Mouse (Mus musculus) embryonic facial prominence, embryonic 15.5 days (tissue): ENCODE results near the gene Muc13. TPM values are rescaled to one million over a fixed set of nuclear protein-coding genes. Genes with fewer than 3 reads are reported as not detected.

Experiments used
- ATAC-seq: fragments of 200-750 bp; cut with Nextera tagmentation; 2 replicates; pipeline ENCODE4 v1.8.0; 2017; ENCODE audit warnings: low read depth, moderate TSS enrichment; ENCODE audit not compliant: insufficient number of reproducible peaks, low FRiP score, low TSS enrichment
- H3K27ac ChIP-seq: fragments of 300-500 bp; sonication (generic); replicated peaks from 2 replicates; pipeline ENCODE4 v1.5.1; 2015; ENCODE audit warnings: mild to moderate bottlenecking, inconsistent platforms
- H3K27me3 ChIP-seq: fragments of 300-500 bp; sonication (generic); 2 replicates; pipeline ENCODE4 v1.6.1; 2015; ENCODE audit warnings: inconsistent platforms
- H3K36me3 ChIP-seq: fragments of 300-500 bp; sonication (generic); 2 replicates; pipeline ENCODE4 v1.6.1; 2015; ENCODE audit warnings: mild to moderate bottlenecking, inconsistent platforms
- H3K4me1 ChIP-seq: fragments of 300-500 bp; sonication (generic); 2 replicates; pipeline ENCODE4 v1.6.1; 2015; ENCODE audit warnings: inconsistent platforms
- H3K4me2 ChIP-seq: fragments of 300-500 bp; sonication (generic); replicated peaks from 2 replicates; pipeline ENCODE4 v1.6.1; 2015; ENCODE audit warnings: mild to moderate bottlenecking, inconsistent platforms
- H3K4me3 ChIP-seq: fragments of 300-500 bp; sonication (generic); replicated peaks from 2 replicates; pipeline ENCODE4 v1.5.1; 2015; ENCODE audit warnings: mild to moderate bottlenecking, inconsistent platforms
- H3K9ac ChIP-seq: fragments of 300-500 bp; sonication (generic); 2 replicates; pipeline ENCODE4 v1.6.1; 2015; ENCODE audit warnings: inconsistent platforms
- H3K9me3 ChIP-seq: fragments of 300-500 bp; sonication (generic); replicated peaks from 2 replicates; pipeline ENCODE4 v1.6.1; 2016; ENCODE audit warnings: inconsistent platforms
- WGBS: fragments of 180-500 bp; shearing (Covaris S2); methylation state at CpG from one replicate; pipeline ENCODE4 v1.1.7; 2015; 5-methylcytosine and 5-hydroxymethylcytosine counted together
- polyA plus RNA-seq: library from polyadenylated mRNA; unstranded; fragments of >200 nt; fragmentation: Nextera tagmentation; extraction: Ambion mirVana; gene quantifications from 2 replicates; pipeline ENCODE4 v1.2.1, GENCODE M21; 2015

Muc13 gene
- polyA plus RNA-seq, 1 experiment from 2014 or later: 0.52 TPM

DNA sequence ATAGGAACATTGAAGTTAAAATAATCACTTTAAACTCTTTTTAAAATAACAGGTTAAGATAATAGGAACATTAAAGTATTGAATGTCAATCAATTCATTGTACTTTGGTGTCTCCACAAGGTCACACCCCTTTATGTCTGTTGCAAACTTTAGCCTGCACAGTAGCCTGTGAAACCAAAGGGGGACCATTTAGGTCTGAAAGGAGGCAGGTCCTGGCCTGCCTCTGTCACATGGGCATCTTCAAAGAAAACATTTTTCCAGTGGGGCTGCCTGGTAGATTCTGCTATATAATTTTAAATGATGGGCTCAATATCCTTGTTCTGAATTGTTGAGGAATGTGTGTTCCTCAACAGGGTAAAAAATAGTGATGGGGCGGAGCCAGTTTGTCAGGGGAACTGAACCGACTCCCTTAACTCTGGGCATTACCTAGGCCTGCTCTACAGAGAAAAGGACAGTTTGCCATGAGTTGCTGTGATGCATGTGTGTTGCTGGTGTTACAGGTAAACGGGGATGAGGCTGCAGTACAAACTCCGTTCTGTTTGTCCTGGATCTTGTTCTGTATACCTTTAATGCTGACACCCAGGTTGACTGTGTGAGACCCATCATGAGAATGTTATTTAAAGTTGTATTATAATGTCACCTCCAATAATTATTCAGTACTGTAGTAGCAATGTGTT lies 22.9 kb upstream of the Muc13 start:
- no peak overlapping the region for H3K27ac ChIP-seq
- no peaks in the 10 kb centered on the region for H3K27me3 ChIP-seq
- 80% methylated on average over 4 of the region's 4 CpGs for WGBS
- H3K36me3 ChIP-seq: no peaks in the 10 kb centered on the region
- no peak overlapping the region for H3K9ac ChIP-seq
- H3K4me1 ChIP-seq: 0 out of 2 replicates have a peak, but pooled peaks cover 6% of the 10 kb centered on the region
- no peaks in the 10 kb centered on the region for H3K9me3 ChIP-seq
- no peak overlapping the region for H3K4me3 ChIP-seq
- ATAC-seq: no peak
- no peak overlapping the region for H3K4me2 ChIP-seq

DNA sequence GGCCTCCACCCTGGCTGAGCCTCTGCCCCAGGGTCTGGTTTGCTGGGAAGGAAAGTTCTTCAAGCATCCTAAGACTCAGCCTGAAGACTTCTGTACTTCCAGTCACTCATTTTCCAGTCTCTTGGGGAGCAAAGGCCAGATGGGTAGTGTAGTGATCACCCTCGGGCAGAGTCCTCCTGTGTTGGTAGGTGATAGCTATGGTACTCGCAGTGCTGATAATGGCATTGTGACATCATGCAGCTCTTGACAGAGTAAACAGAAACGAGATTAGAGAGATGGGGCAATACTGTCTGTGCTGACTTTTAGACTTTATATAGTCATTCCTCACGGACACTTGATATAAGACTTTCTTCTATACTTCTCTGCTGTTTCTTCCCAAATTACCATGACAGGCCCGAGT lies 21.0 kb upstream of the Muc13 start:
- Histone ChIP-seq H3K36me3 (no peaks in the 10 kb centered on the region), H3K27me3 (no peaks in the 10 kb centered on the region), H3K27ac (no peak overlapping the region), H3K4me2 (no peak overlapping the region), H3K4me3 (no peak overlapping the region), H3K9ac (no peak overlapping the region), H3K9me3 (no peaks in the 10 kb centered on the region), H3K4me1 (0 out of 2 replicates have a peak, but pooled peaks cover 6% of the 10 kb centered on the region)
- 84% methylated on average over 5 of the region's 5 CpGs for WGBS
- no peak for ATAC-seq

DNA sequence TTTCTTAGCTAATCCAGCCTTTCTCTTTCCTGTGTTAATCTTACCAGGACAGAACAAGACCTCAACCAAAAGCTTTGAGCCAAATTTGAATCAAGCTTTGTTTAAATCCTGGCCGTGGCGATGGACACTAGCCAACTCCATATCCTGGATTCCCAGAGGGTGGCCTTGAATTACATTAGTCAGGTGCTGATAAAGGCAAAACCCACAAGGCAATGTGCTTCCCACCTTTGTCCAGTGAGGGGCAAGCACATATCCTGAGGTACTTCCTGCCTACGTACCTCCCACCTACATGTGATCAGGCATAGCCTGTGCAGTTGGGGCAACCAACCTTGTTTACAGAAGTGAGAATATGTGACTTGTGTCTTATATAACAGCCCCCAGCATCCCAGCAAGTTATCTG lies 18.9 kb upstream of the Muc13 start:
- no peak overlapping the region for H3K4me3 ChIP-seq
- 75% methylated on average over 3 of the region's 3 CpGs for WGBS
- ATAC-seq: no peak
- H3K27me3 ChIP-seq: no peaks in the 10 kb centered on the region
- H3K36me3 ChIP-seq: no peaks in the 10 kb centered on the region
- no peak overlapping the region for H3K4me2 ChIP-seq
- H3K9ac ChIP-seq: no peak overlapping the region
- H3K27ac ChIP-seq: no peak overlapping the region
- no peaks in the 10 kb centered on the region for H3K9me3 ChIP-seq
- H3K4me1 ChIP-seq: no peaks in the 10 kb centered on the region

DNA sequence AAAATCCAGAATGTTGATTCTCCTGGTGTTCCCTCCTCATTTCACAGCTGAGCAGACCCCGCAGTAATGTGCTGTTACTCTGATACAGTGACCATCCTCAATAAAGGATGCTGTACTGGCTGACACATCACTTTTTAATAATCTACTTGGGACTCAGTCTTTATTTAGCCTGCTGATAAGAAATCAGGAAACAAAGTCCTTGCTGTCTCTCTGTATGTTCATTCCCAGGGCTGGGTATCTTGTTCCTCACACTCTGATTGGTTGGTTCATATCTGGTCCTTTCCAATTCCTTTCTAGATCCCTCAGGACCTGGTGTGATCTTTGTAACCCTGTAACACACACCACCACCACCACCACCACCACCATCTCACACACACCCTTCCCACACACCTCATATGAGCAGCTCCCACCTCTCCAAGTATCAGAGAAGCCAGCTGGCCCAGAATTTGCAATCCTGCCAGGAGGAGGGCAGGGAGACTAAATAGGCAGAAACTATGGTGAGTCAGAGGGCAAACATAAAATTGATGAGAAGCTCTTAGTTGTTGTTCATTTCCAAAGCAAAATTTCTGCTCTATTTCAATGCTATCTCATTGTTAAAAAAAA lies 18.0 kb upstream of the Muc13 start:
- Histone ChIP-seq H3K36me3 (no peaks in the 10 kb centered on the region), H3K4me1 (no peaks in the 10 kb centered on the region), H3K4me2 (no peak overlapping the region), H3K27ac (no peak overlapping the region), H3K27me3 (no peaks in the 10 kb centered on the region), H3K4me3 (no peak overlapping the region), H3K9ac (no peak overlapping the region), H3K9me3 (no peaks in the 10 kb centered on the region)
- no peak for ATAC-seq
- WGBS: 87% methylated on average over 1 of the region's 1 CpGs

DNA sequence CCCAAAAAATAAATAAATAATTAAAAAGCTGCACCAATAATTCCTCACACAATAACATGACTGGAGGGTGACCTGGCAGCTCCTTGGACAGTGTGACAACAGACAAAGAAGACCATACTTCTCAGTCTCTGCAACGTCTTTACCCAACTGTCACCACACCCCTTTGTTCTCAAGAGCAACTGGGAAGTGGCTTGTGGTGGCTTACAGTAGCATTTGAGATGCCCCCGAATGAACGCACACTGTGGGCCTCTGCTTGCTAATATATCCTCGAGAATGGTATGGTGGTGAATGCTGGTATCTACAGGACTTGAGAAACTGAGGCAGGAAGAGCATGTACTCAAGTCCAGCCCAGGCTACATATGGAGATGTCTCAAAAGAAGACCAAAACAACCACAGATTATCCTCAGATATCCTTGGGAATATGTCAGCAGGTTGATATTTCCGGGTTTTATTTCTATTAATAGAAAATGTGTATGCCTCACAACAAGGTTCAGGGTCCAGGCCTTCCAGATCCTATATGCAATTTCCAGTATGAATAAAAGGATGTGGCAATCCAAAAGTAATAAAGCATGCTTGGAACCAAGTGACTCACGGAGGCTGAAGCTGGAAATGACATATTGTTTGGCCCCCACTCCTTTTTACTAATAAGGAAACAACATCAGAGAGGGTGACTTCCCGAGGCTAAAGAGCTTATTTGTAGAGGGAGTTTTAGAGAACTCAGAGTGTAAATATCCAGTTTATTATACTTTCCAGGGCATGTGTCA lies 16.9 kb upstream of the Muc13 start:
- Histone ChIP-seq H3K27ac (no peak overlapping the region), H3K9me3 (no peaks in the 10 kb centered on the region), H3K27me3 (no peaks in the 10 kb centered on the region), H3K9ac (no peak overlapping the region), H3K4me1 (no peaks in the 10 kb centered on the region), H3K4me3 (no peak overlapping the region), H3K36me3 (no peaks in the 10 kb centered on the region), H3K4me2 (no peak overlapping the region)
- no peak for ATAC-seq
- WGBS: 76% methylated on average over 7 of the region's 7 CpGs

DNA sequence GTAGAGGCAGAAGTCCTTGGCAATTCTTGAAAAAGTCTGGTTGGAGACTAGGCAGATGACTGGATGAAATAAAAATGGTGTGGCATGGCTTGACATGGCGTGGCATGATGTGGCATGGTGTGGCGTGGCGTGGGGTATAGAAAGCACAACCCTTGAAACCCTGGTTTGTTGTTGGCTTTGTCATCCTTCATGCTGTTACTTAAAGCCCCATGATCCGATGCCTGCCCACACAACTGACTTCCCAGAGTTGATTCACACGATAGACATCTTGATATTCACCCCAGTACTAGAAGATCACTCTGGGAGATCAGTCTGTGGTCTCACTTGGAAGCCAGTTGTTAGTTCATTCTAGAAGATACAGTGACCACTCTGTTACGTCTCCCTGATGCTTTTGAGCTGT lies 16.2 kb upstream of the Muc13 start:
- 83% methylated on average over 6 of the region's 6 CpGs for WGBS
- H3K4me3 ChIP-seq: no peak overlapping the region
- H3K9ac ChIP-seq: no peak overlapping the region
- H3K27me3 ChIP-seq: no peaks in the 10 kb centered on the region
- no peaks in the 10 kb centered on the region for H3K36me3 ChIP-seq
- H3K4me1 ChIP-seq: no peaks in the 10 kb centered on the region
- H3K27ac ChIP-seq: no peak overlapping the region
- ATAC-seq: no peak
- no peak overlapping the region for H3K4me2 ChIP-seq
- no peaks in the 10 kb centered on the region for H3K9me3 ChIP-seq

DNA sequence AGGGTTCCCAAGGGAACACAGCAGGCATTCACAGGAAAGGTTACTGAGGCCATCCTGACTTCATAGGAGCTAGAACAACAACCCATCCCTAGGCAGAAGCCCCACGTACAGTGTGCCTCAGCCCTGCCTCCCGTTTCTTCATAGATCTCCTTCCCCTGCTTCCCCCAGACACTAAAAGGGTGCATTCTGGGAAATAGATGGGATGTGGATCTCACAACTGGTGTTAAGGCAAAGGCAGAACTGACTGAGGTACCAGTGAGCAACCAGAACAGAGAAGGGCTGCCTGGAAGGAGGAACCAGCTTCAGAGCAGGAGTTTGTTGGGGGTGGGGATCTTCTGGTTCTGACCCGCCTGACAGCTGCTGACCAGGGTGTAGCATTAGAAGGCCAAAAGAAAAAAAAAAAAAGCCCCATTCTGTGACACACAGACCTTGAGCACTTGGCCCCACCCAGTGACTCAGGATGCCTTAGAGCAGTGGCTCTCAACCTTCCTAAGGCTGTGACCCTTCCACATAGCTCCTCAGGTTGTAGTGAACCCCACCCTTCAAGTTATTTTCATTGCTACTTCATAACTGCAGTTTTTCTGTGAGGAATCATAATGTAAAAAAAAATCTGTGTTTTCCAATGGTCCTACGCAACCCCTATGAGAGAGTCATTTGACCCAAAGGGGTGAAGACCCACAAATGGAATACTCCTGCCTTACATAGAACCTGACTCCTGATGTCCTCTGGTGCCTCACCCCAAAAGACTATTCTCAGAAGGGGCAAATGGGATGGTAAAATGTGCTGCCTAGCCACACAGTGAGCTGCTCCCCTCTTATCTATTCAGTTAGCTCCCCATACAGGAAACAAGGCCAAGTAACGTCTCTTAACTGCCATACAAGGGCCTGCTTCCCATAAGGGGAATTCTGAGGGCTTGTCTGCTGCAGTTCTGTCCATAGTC lies 11.8 kb upstream of the Muc13 start:
- Histone ChIP-seq H3K4me3 (no peak overlapping the region), H3K9me3 (no peaks in the 10 kb centered on the region), H3K4me2 (no peak overlapping the region), H3K4me1 (no peaks in the 10 kb centered on the region), H3K36me3 (no peaks in the 10 kb centered on the region), H3K9ac (no peak overlapping the region), H3K27ac (no peak overlapping the region), H3K27me3 (no peaks in the 10 kb centered on the region)
- 66% methylated on average over 5 of the region's 5 CpGs for WGBS
- no peak for ATAC-seq

DNA sequence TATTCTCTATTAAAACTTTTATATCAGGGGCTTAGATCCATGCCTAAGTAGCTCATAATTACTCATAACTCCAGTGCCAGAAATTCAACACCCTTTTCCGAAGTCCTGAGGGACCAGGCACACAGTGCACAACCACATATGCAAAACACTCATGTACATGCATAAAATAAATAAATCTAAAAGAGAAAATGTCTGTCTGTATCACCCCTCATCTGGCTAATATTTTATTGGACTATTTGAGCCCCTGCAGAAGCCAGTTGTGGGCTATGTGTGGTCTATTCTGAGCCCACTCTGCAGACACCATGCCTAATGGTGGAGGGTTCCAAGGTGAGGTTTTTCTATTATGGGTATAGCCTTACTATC lies 11.1 kb upstream of the Muc13 start:
- 74% methylated on average over 1 of the region's 1 CpGs for WGBS
- H3K9me3 ChIP-seq: no peaks in the 10 kb centered on the region
- no peaks in the 10 kb centered on the region for H3K4me1 ChIP-seq
- no peak overlapping the region for H3K27ac ChIP-seq
- H3K4me3 ChIP-seq: no peak overlapping the region
- no peaks in the 10 kb centered on the region for H3K36me3 ChIP-seq
- no peak overlapping the region for H3K4me2 ChIP-seq
- no peak overlapping the region for H3K9ac ChIP-seq
- no peak for ATAC-seq
- no peaks in the 10 kb centered on the region for H3K27me3 ChIP-seq

DNA sequence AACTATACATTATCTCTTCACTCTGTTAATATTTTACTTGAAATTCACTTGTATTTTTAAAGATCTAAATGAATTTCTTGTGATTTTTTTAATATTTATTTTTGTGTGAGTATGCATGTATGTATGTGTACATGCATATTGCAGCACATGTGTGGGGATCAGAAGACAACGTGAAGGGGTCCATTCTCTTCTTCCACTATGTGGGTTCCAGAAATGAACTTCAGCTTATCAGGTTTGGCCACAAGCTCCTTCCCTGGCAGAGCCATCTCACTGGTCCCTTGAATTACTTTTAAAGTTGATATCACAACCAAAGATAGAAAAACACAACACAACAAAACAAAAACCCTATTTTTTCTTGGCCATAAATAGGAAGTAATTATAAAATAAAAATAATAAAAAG lies 9.3 kb upstream of the Muc13 start:
- Histone ChIP-seq H3K9me3 (no peaks in the 10 kb centered on the region), H3K4me2 (no peak overlapping the region), H3K27me3 (no peaks in the 10 kb centered on the region), H3K4me1 (no peaks in the 10 kb centered on the region), H3K4me3 (no peak overlapping the region), H3K36me3 (no peaks in the 10 kb centered on the region), H3K27ac (no peak overlapping the region), H3K9ac (no peak overlapping the region)
- no peak for ATAC-seq
- 77% methylated on average over 1 of the region's 1 CpGs for WGBS

DNA sequence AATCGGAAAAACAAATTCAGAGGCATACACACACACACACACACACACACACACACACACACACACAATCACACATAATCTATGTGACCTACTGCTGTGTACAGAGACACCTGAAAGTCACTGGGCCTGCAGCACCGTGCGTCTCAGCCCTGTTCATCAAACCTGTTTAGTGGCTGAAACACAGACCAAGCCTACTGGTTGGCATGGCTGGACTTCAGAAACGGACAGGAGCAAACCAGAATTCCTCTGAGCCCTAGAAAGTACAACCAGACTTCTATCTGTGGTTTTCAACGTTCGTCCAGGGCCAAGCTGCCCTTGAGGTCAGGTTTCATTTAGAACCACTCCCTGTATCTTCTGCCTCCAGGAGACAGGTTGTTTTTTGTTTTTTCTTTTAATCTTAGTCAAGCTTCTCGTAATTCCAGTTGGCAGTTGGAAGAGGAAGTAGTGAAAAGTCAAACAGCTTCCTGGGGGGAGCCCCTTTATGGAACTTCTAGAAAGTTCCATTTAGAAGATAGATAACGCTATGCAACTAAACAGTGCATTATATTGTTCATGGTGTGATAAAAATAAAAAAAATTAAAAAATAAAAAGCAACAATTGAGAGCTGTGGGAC lies 8.6 kb upstream of the Muc13 start:
- no peak overlapping the region for H3K4me2 ChIP-seq
- no peaks in the 10 kb centered on the region for H3K36me3 ChIP-seq
- H3K27me3 ChIP-seq: no peaks in the 10 kb centered on the region
- WGBS: 55% methylated on average over 8 of the region's 8 CpGs
- H3K27ac ChIP-seq: no peak overlapping the region
- no peak overlapping the region for H3K9ac ChIP-seq
- no peaks in the 10 kb centered on the region for H3K9me3 ChIP-seq
- H3K4me1 ChIP-seq: no peaks in the 10 kb centered on the region
- no peak for ATAC-seq
- no peak overlapping the region for H3K4me3 ChIP-seq
